Mouse (Mus musculus) heart, embryonic 13.5 days (tissue): Measurements from ENCODE around the gene Theg. TPM values are rescaled to one million over a fixed set of nuclear protein-coding genes. Genes with fewer than 3 reads are reported as not detected.

Source experiments
- ATAC-seq: fragments of 200-750 bp; cut with Nextera tagmentation; 2 replicates; pipeline ENCODE4 v1.8.0; 2017; ENCODE audit warnings: moderate TSS enrichment; ENCODE audit not compliant: insufficient number of reproducible peaks, low FRiP score, low TSS enrichment; ENCODE audit errors: extremely low read depth
- H3K27ac ChIP-seq: fragments of 300-500 bp; sonication (generic); replicated peaks from 2 replicates; pipeline ENCODE4 v1.5.1; 2015; ENCODE audit warnings: moderate library complexity, mild to moderate bottlenecking, inconsistent platforms
- H3K27me3 ChIP-seq: fragments of 300-500 bp; sonication (generic); replicated peaks from 2 replicates; pipeline ENCODE4 v1.6.1; 2015; ENCODE audit warnings: mild to moderate bottlenecking, inconsistent platforms
- H3K36me3 ChIP-seq: fragments of 300-500 bp; sonication (generic); 2 replicates; pipeline ENCODE4 v1.6.1; 2015; ENCODE audit warnings: mild to moderate bottlenecking, inconsistent platforms
- H3K4me1 ChIP-seq: fragments of 300-500 bp; sonication (generic); 2 replicates; pipeline ENCODE4 v1.6.1; 2015; ENCODE audit warnings: inconsistent platforms
- H3K4me2 ChIP-seq: fragments of 300-500 bp; sonication (generic); 2 replicates; pipeline ENCODE4 v1.6.1; 2015; ENCODE audit warnings: inconsistent platforms, mild to moderate bottlenecking, moderate library complexity
- H3K4me3 ChIP-seq: fragments of 300-500 bp; sonication (generic); 2 replicates; pipeline ENCODE4 v1.5.1; 2015; ENCODE audit warnings: moderate library complexity, mild to moderate bottlenecking, inconsistent platforms
- H3K9ac ChIP-seq: fragments of 300-500 bp; sonication (generic); 2 replicates; pipeline ENCODE4 v1.6.1; 2015; ENCODE audit warnings: inconsistent platforms, mild to moderate bottlenecking, moderate library complexity
- H3K9me3 ChIP-seq: fragments of 300-500 bp; sonication (generic); 2 replicates; pipeline ENCODE4 v1.6.1; 2016; ENCODE audit warnings: inconsistent platforms
- WGBS: fragments of 180-500 bp; shearing (Covaris S2); methylation state at CpG from one replicate; pipeline ENCODE4 v1.1.7; 2015; ENCODE audit warnings: mixed read lengths; 5-methylcytosine and 5-hydroxymethylcytosine counted together
- polyA plus RNA-seq: library from polyadenylated mRNA; unstranded; fragments of >200 nt; fragmentation: Nextera tagmentation; extraction: Ambion mirVana; gene quantifications from 2 replicates; pipeline ENCODE4 v1.2.1, GENCODE M21; 2015

Gene Theg
- polyA plus RNA-seq, 1 experiment from 2014 or later, result not detected

- peak; percentile 19; the same call in 1 of the 2 replicates for ATAC-seq
- H3K4me1 ChIP-seq, result peaks cover 25% of the 10 kb centered on the region
- no peaks in the 10 kb centered on the region for H3K9me3 ChIP-seq
- no peaks in the 10 kb centered on the region for H3K36me3 ChIP-seq
- peaks cover 68% of the 10 kb centered on the region for H3K27me3 ChIP-seq
- no peak within 1 kb of the TSS for H3K27ac ChIP-seq
- H3K4me3 ChIP-seq, result peak within 1 kb of the TSS; percentile 61
- H3K4me2 ChIP-seq, result peak within 1 kb of the TSS; percentile 84
- peak within 1 kb of the TSS; percentile 74 for H3K9ac ChIP-seq
- 1% methylated on average over 59 of the region's 60 CpGs for WGBS
Observed at GRCm38 (mm10) chr10:79613578-79614304, 26.6 kb upstream of the Theg start, which contains the start of gene C2cd4c. C2cd4c (minus strand) TSS chr10:79614025.

DNA sequence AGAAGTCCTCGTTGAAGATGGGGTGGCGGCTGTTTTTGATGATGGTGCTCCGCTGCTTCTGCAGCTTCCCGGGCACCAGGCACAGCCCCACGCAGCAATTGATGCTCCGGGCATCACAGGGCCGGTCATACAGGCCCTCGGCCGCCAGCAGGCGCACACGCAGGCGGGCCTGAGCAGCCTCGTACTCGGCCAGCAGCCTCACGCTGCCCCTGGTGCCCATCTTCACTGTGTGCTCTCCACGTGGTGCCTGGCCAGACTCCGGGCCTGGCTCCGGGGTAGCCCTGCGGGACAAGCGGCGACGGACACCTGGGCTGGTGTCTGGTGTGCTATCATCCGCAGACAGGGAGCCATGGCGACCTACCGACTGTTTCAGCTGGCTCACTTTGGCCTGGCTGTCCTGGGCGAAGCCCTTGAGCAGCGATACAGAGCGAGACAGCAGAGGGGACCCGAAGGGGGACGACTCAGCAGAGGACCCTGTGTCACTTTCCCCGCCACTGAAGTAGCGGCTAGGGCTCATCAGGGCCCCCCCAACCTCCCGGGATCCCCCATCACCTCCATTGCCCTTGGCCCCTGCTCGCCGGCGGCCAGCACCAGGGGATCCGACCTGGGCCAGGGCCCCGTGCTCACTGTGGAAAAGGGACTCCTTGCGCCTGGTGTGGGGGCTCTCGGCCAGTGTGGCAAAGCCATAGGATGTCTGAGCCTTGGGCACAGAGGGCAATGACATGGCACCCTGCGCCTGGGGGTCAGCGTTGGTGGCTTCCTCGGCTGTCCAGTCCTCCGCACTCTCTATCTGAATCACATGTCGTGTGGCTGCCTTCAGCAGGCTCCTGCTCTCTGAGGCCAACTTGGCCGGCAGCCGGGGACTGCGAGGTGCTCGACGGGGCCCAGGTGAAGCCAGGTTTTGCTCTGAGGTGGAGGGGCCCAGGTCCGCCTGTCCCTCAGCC is 25.3 kb upstream of the Theg start:
- H3K9ac ChIP-seq, result 0 out of 2 replicates have a peak overlapping the region, but pooled peaks have one; percentile 58

DNA sequence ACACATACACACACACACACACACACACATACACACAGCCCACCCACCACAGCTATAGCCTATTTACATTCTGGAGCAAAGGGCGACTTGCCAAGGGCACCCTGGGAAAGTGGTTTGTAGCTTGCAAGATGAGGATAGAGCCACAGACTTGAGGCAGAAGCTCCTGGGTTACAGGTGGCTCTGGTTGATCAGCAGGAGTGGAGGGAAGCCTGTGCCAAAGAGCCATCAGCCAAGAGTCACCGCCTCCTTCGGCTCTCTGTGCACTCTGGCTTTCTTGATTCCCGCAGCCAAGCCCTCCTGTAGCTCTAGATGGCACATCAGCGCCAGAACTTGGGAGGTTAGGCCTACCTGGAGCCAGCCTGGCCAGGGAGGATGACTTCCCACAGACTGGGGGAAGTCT is 24.2 kb upstream of the Theg start:
- H3K4me3 ChIP-seq, result no peak overlapping the region
- H3K27ac ChIP-seq, result no peak overlapping the region
- WGBS, result 23% methylated on average over 5 of the region's 5 CpGs
- no peak overlapping the region for H3K9ac ChIP-seq
- peaks cover 79% of the 10 kb centered on the region for H3K27me3 ChIP-seq
- H3K4me2 ChIP-seq, result no peak overlapping the region
- H3K36me3 ChIP-seq, result no peaks in the 10 kb centered on the region
- no peak for ATAC-seq
- H3K4me1 ChIP-seq, result peaks cover 25% of the 10 kb centered on the region
- no peaks in the 10 kb centered on the region for H3K9me3 ChIP-seq

More for the DNA sequence above, 25.3 kb upstream of the Theg start:
- peaks cover 79% of the 10 kb centered on the region for H3K27me3 ChIP-seq
- no peak for ATAC-seq
- H3K4me1 ChIP-seq, result peaks cover 25% of the 10 kb centered on the region
- peak overlapping the region; percentile 61 for H3K4me3 ChIP-seq
- no peaks in the 10 kb centered on the region for H3K9me3 ChIP-seq
- 10% methylated on average over 51 of the region's 51 CpGs for WGBS
- H3K27ac ChIP-seq, result no peak overlapping the region
- peak overlapping the region; percentile 61 for H3K4me2 ChIP-seq
- no peaks in the 10 kb centered on the region for H3K36me3 ChIP-seq

GRCm38 (mm10) chr10:79609276-79609675 is 22.1 kb upstream of the Theg start:
- peaks cover 72% of the 10 kb centered on the region for H3K27me3 ChIP-seq
- WGBS, result 73% methylated on average over 3 of the region's 3 CpGs
- peaks cover 25% of the 10 kb centered on the region for H3K4me1 ChIP-seq
- no peak for ATAC-seq
- no peak overlapping the region for H3K4me3 ChIP-seq
- no peak overlapping the region for H3K27ac ChIP-seq
- H3K36me3 ChIP-seq, result no peaks in the 10 kb centered on the region
- no peak overlapping the region for H3K4me2 ChIP-seq
- no peak overlapping the region for H3K9ac ChIP-seq
- no peaks in the 10 kb centered on the region for H3K9me3 ChIP-seq

DNA sequence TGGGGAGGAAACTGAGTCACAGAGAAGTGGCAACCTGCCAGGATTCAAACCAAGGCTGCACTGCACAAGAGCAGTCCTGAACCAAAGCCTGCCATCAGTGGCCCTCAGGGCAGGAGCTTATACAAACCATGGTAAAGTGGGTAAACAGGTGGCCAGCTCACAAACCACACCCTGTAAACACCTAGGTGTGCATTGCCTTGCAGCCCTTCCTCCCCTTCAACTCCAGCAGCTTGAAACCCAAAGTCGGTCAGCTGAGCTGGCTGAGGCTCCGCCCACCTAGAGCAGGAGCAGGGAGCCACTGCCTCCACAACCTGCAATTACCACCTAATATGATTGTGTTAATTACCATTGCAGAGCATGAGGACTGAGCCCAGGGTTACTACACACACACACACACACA is 20.8 kb upstream of the Theg start:
- Histone ChIP-seq H3K27ac (no peak overlapping the region), H3K4me3 (no peak overlapping the region), H3K36me3 (no peaks in the 10 kb centered on the region), H3K9ac (no peak overlapping the region), H3K9me3 (no peaks in the 10 kb centered on the region), H3K4me2 (no peak overlapping the region), H3K27me3 (peaks cover 58% of the 10 kb centered on the region), H3K4me1 (peaks cover 13% of the 10 kb centered on the region)
- WGBS, result 39% methylated on average over 2 of the region's 2 CpGs
- no peak for ATAC-seq

GRCm38 (mm10) chr10:79606537-79606936 is 19.4 kb upstream of the Theg start:
- no peak for ATAC-seq
- Histone ChIP-seq H3K9me3 (no peaks in the 10 kb centered on the region), H3K4me1 (no peaks in the 10 kb centered on the region; the same call in 1 of the 2 replicates), H3K27me3 (peaks cover 45% of the 10 kb centered on the region), H3K4me2 (no peak overlapping the region), H3K27ac (no peak overlapping the region), H3K36me3 (no peaks in the 10 kb centered on the region), H3K4me3 (no peak overlapping the region), H3K9ac (no peak overlapping the region)
- WGBS, result 70% methylated on average over 4 of the region's 4 CpGs

GRCm38 (mm10) chr10:79597936-79598230 is 10.8 kb upstream of the Theg start:
- WGBS, result 62% methylated on average over 4 of the region's 4 CpGs
- Histone ChIP-seq H3K4me2 (no peak overlapping the region), H3K4me3 (no peak overlapping the region), H3K36me3 (no peaks in the 10 kb centered on the region), H3K4me1 (no peaks in the 10 kb centered on the region), H3K9me3 (no peaks in the 10 kb centered on the region), H3K9ac (no peak overlapping the region), H3K27me3 (peaks cover 44% of the 10 kb centered on the region), H3K27ac (no peak overlapping the region)
- ATAC-seq, result no peak

DNA sequence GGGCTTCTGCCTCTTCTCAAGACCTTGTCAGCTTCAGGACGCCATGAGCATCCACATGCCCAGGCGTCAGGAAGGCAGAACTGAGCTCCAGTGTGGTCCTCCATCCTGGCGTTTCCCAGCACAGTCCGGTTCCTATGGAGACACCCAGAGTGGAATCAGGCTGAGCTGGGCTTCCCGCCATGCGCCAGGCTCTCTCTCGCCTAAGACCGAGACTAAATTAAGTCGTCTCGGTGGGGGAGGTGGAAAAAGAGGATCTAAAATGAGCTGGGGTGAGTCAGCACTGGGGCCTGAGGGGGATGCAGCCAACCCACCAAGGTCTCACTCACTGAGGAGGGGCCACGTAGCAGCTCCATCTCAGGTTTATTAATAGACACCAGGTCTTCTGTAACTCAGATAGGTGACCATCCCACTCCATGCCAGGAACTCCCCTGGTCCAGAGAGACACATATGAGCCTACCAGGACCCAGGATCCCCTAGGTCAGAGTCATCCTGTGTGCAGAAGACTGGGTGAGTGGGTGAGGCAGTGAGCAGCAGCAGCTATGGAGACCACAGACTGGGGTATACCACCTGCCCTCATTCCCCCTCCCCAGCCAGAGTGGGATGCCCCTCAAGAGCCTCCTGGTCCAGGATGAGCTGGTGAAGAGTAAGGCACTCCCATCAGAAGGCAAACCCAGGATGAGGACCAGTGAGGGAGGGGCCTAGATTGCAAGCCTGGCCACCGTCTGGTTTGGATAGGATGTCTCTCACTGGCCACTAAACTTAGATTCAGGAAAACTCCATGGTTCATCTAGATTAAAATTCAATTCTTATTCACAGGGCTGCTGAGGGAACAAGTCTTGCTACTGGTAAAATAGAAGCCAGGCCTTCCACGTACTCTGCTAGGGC is 10.2 kb upstream of the Theg start:
- H3K4me1 ChIP-seq, result no peaks in the 10 kb centered on the region
- 26% methylated on average over 13 of the region's 13 CpGs for WGBS
- no peak overlapping the region for H3K4me3 ChIP-seq
- no peaks in the 10 kb centered on the region for H3K36me3 ChIP-seq
- ATAC-seq, result no peak
- no peak overlapping the region for H3K9ac ChIP-seq
- no peak overlapping the region for H3K27ac ChIP-seq
- H3K27me3 ChIP-seq, result peaks cover 50% of the 10 kb centered on the region
- no peak overlapping the region for H3K4me2 ChIP-seq
- no peaks in the 10 kb centered on the region for H3K9me3 ChIP-seq

DNA sequence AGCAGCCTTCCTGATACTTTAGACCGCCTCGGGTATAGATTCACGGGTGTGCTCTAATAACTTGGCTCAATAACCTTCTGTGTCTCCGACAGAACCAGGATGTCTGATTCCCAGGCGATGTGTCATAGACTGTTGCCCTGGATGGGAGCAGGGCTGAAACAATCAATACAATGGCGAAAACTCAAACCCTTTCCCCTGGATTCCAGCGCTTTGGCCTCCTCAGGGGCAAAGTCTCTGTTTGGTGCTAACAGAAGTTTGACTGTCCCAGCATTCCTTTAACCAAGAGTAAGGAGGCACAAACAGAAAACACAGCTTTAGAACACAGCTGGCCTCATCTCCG is 8.4 kb upstream of the Theg start:
- H3K9ac ChIP-seq, result no peak overlapping the region
- no peak for ATAC-seq

GRCm38 (mm10) chr10:79594872-79595589 is 7.9 kb upstream of the Theg start:
- H3K9ac ChIP-seq, result no peak overlapping the region
- H3K27ac ChIP-seq, result no peak overlapping the region
- no peak overlapping the region for H3K4me2 ChIP-seq
- peaks cover 53% of the 10 kb centered on the region for H3K27me3 ChIP-seq
- 13% methylated on average over 17 of the region's 17 CpGs for WGBS
- no peak for ATAC-seq
- no peaks in the 10 kb centered on the region for H3K4me1 ChIP-seq
- H3K9me3 ChIP-seq, result no peaks in the 10 kb centered on the region
- H3K4me3 ChIP-seq, result no peak overlapping the region
- no peaks in the 10 kb centered on the region for H3K36me3 ChIP-seq

More for the DNA sequence above, 8.4 kb upstream of the Theg start:
- no peaks in the 10 kb centered on the region for H3K9me3 ChIP-seq
- 51% methylated on average over 8 of the region's 8 CpGs for WGBS
- H3K4me2 ChIP-seq, result no peak overlapping the region
- H3K27me3 ChIP-seq, result peaks cover 53% of the 10 kb centered on the region
- no peaks in the 10 kb centered on the region for H3K36me3 ChIP-seq
- H3K4me3 ChIP-seq, result no peak overlapping the region
- no peaks in the 10 kb centered on the region for H3K4me1 ChIP-seq
- no peak overlapping the region for H3K27ac ChIP-seq
